Mouse (Mus musculus): ENCODE results near the gene H2afv. TPM values are rescaled to one million over a fixed set of nuclear protein-coding genes. Genes with fewer than 3 reads are reported as not detected.

The H2afv gene
- polyA plus RNA-seq, 1 experiment from 2014 or later, result 379 TPM

DNA sequence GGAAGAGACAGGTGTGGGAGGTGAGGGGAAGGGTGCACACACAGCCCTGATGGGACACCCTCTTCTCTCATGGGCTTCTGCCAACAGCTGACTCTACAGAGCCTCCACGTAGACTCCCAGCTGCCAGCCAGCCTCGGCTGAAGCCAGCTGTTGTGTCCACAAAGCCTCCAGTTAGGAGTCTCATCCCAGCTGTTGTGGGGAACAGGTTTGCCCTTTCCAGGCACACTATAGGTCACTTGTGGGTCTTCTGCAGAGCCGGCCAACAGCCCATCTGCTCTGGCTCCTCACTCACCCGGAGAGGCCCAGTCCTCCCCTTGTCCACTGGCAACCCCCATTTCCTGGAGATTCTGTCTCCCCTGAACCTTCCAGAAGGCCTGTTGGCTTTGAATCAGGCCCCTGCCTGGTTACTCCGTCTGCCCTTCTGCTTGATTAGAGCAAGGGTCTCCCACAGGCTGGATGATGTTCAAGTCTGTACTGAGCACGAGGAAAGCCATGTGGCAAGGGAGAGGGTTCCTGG lies 37.5 kb upstream of the H2afv start:
- WGBS, result 84% methylated on average over 6 of the region's 6 CpGs
- H3K36me3 ChIP-seq (ENCODE audit: control insufficient read depth, insufficient read depth, low read length), result no peaks in the 10 kb centered on the region
- H3K4me1 ChIP-seq (ENCODE audit: control insufficient read depth, insufficient read depth, low read length), result no peaks in the 10 kb centered on the region
- H3K27me3 ChIP-seq (ENCODE audit: control insufficient read depth, insufficient read depth, low read length), result no peaks in the 10 kb centered on the region
- DNase-seq (no peak), ATAC-seq (ENCODE audit: low FRiP score, low TSS enrichment) (no peak)
- H3K4me3 ChIP-seq (replicated peaks; ENCODE audit: low read depth, low read length), result no peak overlapping the region
- no peak overlapping the region for H3K4me2 ChIP-seq (ENCODE audit: low read length)
- no peak overlapping the region for H3K9ac ChIP-seq (replicated peaks; ENCODE audit: low read length)
- no peaks in the 10 kb centered on the region for H3K9me3 ChIP-seq (ENCODE audit: control insufficient read depth, low read length)
- H3K27ac ChIP-seq (replicated peaks; ENCODE audit: low read depth, low read length), result no peak overlapping the region

DNA sequence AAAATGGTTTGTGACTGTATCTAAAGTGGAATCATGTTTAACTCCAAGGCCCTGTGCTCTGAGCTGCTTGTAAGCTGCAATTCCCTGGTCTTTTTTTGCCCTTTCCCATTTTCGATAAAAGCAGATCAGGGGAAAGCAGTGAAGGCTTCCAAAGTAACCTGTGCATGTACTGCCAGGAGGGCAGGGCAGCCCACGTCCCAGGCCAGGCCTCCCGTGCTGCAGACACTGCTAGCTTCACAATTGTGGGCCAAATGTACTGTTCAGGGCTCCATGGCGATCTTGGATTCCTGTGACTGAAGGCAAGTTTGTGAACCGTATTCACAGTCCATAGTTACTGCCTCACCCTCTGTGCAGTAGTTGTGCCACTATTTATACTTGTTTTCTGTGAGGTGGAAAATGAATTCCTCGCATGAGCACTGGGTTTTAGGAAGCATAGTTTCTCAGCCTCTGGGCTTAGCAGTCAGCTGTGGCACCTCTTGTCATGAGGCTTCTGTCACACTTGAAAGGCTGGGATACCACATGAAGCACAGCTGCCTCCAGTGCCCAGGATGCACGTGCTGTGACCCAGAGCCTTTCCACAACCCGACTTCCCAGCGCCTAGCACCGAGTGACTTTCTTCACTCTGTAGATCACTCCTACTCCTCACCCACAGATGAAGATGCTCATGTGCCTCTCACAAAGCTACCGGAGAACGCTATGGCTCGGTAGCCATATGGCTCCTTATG lies 36.6 kb upstream of the H2afv start:
- H3K36me3 ChIP-seq (ENCODE audit: control insufficient read depth, insufficient read depth, low read length), result no peaks in the 10 kb centered on the region
- no peaks in the 10 kb centered on the region for H3K9me3 ChIP-seq (ENCODE audit: control insufficient read depth, low read length)
- H3K27ac ChIP-seq (replicated peaks; ENCODE audit: low read depth, low read length), result no peak overlapping the region
- no peak overlapping the region for H3K9ac ChIP-seq (replicated peaks; ENCODE audit: low read length)
- H3K4me2 ChIP-seq (ENCODE audit: low read length), result no peak overlapping the region
- DNase-seq, result no peak
- no peak for ATAC-seq (ENCODE audit: low FRiP score, low TSS enrichment)
- no peaks in the 10 kb centered on the region for H3K4me1 ChIP-seq (ENCODE audit: control insufficient read depth, insufficient read depth, low read length)
- 79% methylated on average over 13 of the region's 13 CpGs for WGBS
- H3K27me3 ChIP-seq (ENCODE audit: control insufficient read depth, insufficient read depth, low read length), result no peaks in the 10 kb centered on the region
- H3K4me3 ChIP-seq (replicated peaks; ENCODE audit: low read depth, low read length), result no peak overlapping the region

DNA sequence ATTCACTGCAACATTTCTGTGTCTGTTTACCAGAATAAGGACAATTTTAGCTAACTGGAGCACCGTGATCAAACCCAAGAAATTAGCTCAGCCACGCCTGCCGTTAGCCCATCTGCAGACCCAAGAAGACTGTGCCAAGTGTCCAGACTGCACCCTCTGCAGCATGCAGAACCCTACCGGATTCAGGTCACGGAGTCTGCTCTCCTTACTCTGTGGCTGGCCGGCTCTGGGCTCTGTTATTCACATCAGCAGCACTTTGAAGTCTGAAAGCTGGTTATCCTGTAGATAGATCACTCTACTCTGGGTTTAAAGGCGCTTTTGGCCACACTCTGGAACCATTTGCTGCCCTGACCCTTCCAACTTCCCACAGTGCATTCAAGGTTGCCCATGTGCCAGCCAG lies 35.9 kb upstream of the H2afv start:
- no peak overlapping the region for H3K9ac ChIP-seq (replicated peaks; ENCODE audit: low read length)
- no peaks in the 10 kb centered on the region for H3K27me3 ChIP-seq (ENCODE audit: control insufficient read depth, insufficient read depth, low read length)
- H3K4me3 ChIP-seq (replicated peaks; ENCODE audit: low read depth, low read length), result no peak overlapping the region
- ATAC-seq (ENCODE audit: low FRiP score, low TSS enrichment) (no peak), DNase-seq (no peak)
- H3K9me3 ChIP-seq (ENCODE audit: control insufficient read depth, low read length), result no peaks in the 10 kb centered on the region
- H3K27ac ChIP-seq (replicated peaks; ENCODE audit: low read depth, low read length), result no peak overlapping the region
- no peaks in the 10 kb centered on the region for H3K36me3 ChIP-seq (ENCODE audit: control insufficient read depth, insufficient read depth, low read length)
- no peaks in the 10 kb centered on the region for H3K4me1 ChIP-seq (ENCODE audit: control insufficient read depth, insufficient read depth, low read length)
- 72% methylated on average over 7 of the region's 7 CpGs for WGBS
- H3K4me2 ChIP-seq (ENCODE audit: low read length), result no peak overlapping the region

DNA sequence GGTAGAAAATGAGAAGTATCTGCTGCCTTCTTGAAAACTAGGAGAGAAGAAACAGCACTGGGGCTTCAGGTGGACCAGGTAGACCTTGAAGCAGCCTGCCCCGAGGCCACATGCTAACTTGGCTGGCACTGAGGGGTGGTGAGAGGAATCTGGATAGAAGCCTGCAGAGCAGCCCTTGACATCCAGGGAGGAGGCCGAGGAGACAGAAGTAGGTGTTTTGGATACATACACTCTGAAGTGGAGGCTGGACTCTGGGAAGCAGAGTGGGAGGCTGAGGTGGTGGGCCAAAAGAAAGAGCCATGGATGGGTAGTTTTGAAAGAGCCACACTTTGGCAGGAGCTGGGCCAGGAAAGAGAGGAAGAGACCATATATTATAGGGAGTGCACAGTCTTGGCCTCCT lies 35.0 kb upstream of the H2afv start:
- no peak overlapping the region for H3K4me2 ChIP-seq (ENCODE audit: low read length)
- H3K9me3 ChIP-seq (ENCODE audit: control insufficient read depth, low read length), result no peaks in the 10 kb centered on the region
- ATAC-seq (ENCODE audit: low FRiP score, low TSS enrichment) (no peak), DNase-seq (no peak)
- no peak overlapping the region for H3K4me3 ChIP-seq (replicated peaks; ENCODE audit: low read depth, low read length)
- H3K4me1 ChIP-seq (ENCODE audit: control insufficient read depth, insufficient read depth, low read length), result peaks cover 2% of the 10 kb centered on the region
- no peak overlapping the region for H3K27ac ChIP-seq (replicated peaks; ENCODE audit: low read depth, low read length)
- no peak overlapping the region for H3K9ac ChIP-seq (replicated peaks; ENCODE audit: low read length)
- WGBS, result 78% methylated on average over 2 of the region's 2 CpGs
- H3K27me3 ChIP-seq (ENCODE audit: control insufficient read depth, insufficient read depth, low read length), result no peaks in the 10 kb centered on the region
- no peaks in the 10 kb centered on the region for H3K36me3 ChIP-seq (ENCODE audit: control insufficient read depth, insufficient read depth, low read length)

DNA sequence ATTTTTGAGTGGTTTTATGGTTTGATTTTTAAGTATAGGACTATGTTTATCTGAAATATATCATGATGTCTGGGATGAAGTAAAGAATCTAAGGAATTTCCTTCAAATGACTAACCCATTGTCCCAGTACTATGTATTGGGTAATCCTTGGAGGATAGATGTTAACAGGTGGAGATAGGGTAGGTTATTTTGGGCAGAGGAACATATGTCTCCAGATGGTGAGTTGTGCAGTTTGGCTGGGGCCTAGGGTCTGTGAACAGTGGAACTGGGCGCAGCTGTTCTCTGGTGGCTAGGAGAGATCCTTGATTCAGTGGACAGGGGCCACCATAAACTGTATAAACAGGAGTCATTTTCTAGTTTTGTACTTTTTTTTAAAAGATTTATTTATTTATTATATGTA lies 33.1 kb upstream of the H2afv start:
- Histone ChIP-seq H3K27ac (replicated peaks; ENCODE audit: low read depth, low read length) (no peak overlapping the region), H3K27me3 (ENCODE audit: control insufficient read depth, insufficient read depth, low read length) (no peaks in the 10 kb centered on the region), H3K4me1 (ENCODE audit: control insufficient read depth, insufficient read depth, low read length) (peaks cover 19% of the 10 kb centered on the region), H3K36me3 (ENCODE audit: control insufficient read depth, insufficient read depth, low read length) (0 out of 2 replicates have a peak, but pooled peaks cover 4% of the 10 kb centered on the region), H3K4me3 (replicated peaks; ENCODE audit: low read depth, low read length) (no peak overlapping the region), H3K9ac (replicated peaks; ENCODE audit: low read length) (no peak overlapping the region), H3K9me3 (ENCODE audit: control insufficient read depth, low read length) (no peaks in the 10 kb centered on the region), H3K4me2 (ENCODE audit: low read length) (no peak overlapping the region)
- 100% methylated on average over 1 of the region's 1 CpGs for WGBS
- DNase-seq, result no peak
- no peak for ATAC-seq (ENCODE audit: low FRiP score, low TSS enrichment)

DNA sequence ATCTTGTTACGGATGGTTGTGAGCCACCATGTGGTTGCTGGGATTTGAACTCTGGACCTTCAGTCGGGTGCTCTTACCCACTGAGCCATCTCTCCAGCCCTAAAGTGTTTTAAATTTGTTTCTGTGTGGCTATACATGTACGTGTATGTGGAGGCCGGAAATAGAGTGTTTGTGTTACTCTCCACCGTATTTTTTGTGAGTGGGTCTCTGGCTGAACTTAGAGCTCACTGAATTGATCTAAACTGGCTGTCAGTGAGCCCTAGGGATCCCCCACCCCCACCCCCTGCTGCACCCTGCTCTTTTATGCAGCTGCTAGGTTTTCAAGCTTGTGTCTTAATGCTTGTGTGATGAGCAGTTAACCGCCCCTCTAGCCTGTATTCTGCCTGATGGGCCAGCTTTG lies 32.6 kb upstream of the H2afv start:
- Histone ChIP-seq H3K27me3 (ENCODE audit: control insufficient read depth, insufficient read depth, low read length) (no peaks in the 10 kb centered on the region), H3K27ac (replicated peaks; ENCODE audit: low read depth, low read length) (no peak overlapping the region), H3K36me3 (ENCODE audit: control insufficient read depth, insufficient read depth, low read length) (0 out of 2 replicates have a peak, but pooled peaks cover 4% of the 10 kb centered on the region), H3K4me2 (ENCODE audit: low read length) (no peak overlapping the region), H3K9ac (replicated peaks; ENCODE audit: low read length) (no peak overlapping the region), H3K4me1 (ENCODE audit: control insufficient read depth, insufficient read depth, low read length) (peaks cover 22% of the 10 kb centered on the region), H3K9me3 (ENCODE audit: control insufficient read depth, low read length) (no peaks in the 10 kb centered on the region), H3K4me3 (replicated peaks; ENCODE audit: low read depth, low read length) (no peak overlapping the region)
- ATAC-seq (ENCODE audit: low FRiP score, low TSS enrichment) (no peak), DNase-seq (no peak)
- WGBS, result 78% methylated on average over 6 of the region's 6 CpGs

DNA sequence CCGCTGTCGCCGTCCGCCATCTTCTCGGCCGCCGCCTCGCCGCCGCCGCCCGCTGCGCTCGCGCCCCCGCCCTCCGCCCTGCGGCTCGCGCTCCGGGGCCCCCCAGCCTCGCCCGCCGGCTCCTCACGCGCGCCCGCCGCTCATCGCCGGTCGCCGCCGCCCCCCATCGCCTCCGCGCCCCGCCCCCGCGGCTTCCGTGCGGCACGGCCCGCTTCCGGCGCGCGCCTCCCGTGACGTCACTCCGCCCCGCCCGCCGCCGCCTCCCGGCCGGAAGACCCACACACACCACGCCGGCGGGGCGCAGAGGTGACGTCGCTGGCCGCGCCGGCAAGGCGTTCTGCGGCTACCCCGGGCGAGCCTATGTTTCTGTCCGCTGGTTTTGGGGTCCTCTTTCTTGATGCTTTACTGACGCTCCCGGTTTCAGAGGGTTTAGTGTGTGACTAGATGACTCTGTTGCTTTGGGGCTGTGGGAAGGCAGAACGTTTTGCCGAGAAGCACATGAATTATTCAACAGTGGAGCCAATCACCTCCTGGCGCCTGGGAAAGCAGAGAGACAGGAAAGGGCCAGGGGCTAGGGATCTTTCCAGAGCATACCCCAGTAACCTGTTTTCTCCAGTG lies 31.7 kb upstream of the H2afv start, which contains the start of gene Purb:
Gene Purb, minus strand, starts transcription at position 51 of the 618 bp plus-strand sequence.
- under 1% methylated on average over 69 of the region's 76 CpGs for WGBS
- H3K36me3 ChIP-seq (ENCODE audit: control insufficient read depth, insufficient read depth, low read length), result 0 out of 2 replicates have a peak, but pooled peaks cover 4% of the 10 kb centered on the region
- no peaks in the 10 kb centered on the region for H3K9me3 ChIP-seq (ENCODE audit: control insufficient read depth, low read length)
- H3K9ac ChIP-seq (replicated peaks; ENCODE audit: low read length), result peak within 1 kb of the TSS; percentile 90
- H3K27ac ChIP-seq (replicated peaks; ENCODE audit: low read depth, low read length), result peak within 1 kb of the TSS; percentile 97
- peak; percentile 96 for DNase-seq
- peak within 1 kb of the TSS; percentile 99 for H3K4me2 ChIP-seq (ENCODE audit: low read length)
- H3K27me3 ChIP-seq (ENCODE audit: control insufficient read depth, insufficient read depth, low read length), result no peaks in the 10 kb centered on the region
- peak within 1 kb of the TSS; percentile 98 for H3K4me3 ChIP-seq (replicated peaks; ENCODE audit: low read depth, low read length)
- peaks cover 31% of the 10 kb centered on the region for H3K4me1 ChIP-seq (ENCODE audit: control insufficient read depth, insufficient read depth, low read length)
- ATAC-seq (ENCODE audit: low FRiP score, low TSS enrichment), result peak; percentile 97

DNA sequence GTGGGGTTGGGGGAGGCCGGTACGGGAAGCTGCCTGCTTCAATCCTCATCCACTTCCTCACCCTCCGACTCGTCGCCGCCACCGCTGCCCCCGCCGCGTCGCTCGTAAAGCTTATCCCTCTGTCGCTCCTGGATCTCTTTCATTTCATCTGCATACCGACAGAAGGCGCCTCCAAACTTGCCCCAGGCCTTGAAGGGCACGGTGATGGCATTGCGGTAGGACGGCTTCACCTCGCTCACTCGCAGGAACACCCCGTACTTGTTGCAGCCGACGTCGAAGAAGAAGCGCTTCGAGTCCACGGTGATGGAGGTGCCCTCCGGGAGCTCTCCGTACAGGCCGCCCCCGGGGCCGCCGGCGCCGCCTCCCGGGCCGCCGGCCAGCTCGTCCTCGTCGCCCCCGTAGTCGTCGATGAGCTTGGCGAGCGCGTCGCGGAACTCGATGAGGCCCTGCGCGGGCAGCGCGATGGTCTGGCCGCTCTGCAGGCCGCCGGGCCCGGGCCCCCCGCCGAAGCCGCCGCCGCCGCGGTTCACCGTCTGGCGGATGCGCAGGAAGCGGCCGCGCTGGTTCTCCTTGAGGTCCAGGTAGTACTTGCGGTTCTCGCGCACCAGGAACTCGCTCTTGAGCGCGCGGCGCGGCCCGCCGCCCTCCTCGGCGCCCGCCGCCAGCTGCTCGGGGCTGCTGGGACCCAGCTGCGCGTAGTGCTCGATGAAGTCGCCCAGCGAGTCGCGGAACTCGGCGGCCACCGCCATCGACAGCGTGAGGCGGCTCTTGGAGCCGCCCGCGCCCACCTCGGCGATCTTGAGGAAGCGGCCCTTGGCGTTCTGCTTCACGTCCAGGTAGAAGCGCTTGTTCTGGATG lies 30.9 kb upstream of the H2afv start:
- peak overlapping the region; percentile 97 for H3K27ac ChIP-seq (replicated peaks; ENCODE audit: low read depth, low read length)

More for the DNA sequence above, 30.9 kb upstream of the H2afv start:
- peak overlapping the region; percentile 90 for H3K9ac ChIP-seq (replicated peaks; ENCODE audit: low read length)
- peaks cover 39% of the 10 kb centered on the region for H3K4me1 ChIP-seq (ENCODE audit: control insufficient read depth, insufficient read depth, low read length)
- peak overlapping the region; percentile 98 for H3K4me3 ChIP-seq (replicated peaks; ENCODE audit: low read depth, low read length)
- 0% methylated on average over 109 of the region's 109 CpGs for whole genome bisulfite sequencing
- no peaks in the 10 kb centered on the region for H3K27me3 ChIP-seq (ENCODE audit: control insufficient read depth, insufficient read depth, low read length)
- no peaks in the 10 kb centered on the region for H3K9me3 ChIP-seq (ENCODE audit: control insufficient read depth, low read length)
- ATAC-seq (ENCODE audit: low FRiP score, low TSS enrichment) (peak; percentile 46), DNase-seq (peak; percentile 65)
- 0 out of 2 replicates have a peak, but pooled peaks cover 4% of the 10 kb centered on the region for H3K36me3 ChIP-seq (ENCODE audit: control insufficient read depth, insufficient read depth, low read length)
- peak overlapping the region; percentile 99 for H3K4me2 ChIP-seq (ENCODE audit: low read length)

All from midbrain, embryonic 14.5 days (tissue).